Mouse (Mus musculus) heart, adult 18-20 months (tissue): ENCODE measurements at regions not wholly inside any gene's neighbourhood (a gene's known extent, or its start where the extent isn't known, plus 50 kb on each side); places are given as distances from the start of the nearest gene placed in this dataset.

ENCODE experiments used
- DNase-seq, 2 experiments: peaks; one replicate each; pipeline ENCODE4 v3.0.0; 2021 to 2022; ENCODE audit warnings: mixed read lengths in 1 of 2

GRCm38 (mm10) chr13:28519383-28520126 lies 262.2 kb downstream of the Gm11361 start:
- DNase-seq = peak; percentile 29 to 58

GRCm38 (mm10) chr13:28517161-28517560 lies 259.8 kb downstream of the Gm11361 start:
- DNase-seq = no peak

- DNase-seq = no peak
Measured at GRCm38 (mm10) chr13:28516636-28517035, 259.3 kb downstream of the Gm11361 start.

DNA sequence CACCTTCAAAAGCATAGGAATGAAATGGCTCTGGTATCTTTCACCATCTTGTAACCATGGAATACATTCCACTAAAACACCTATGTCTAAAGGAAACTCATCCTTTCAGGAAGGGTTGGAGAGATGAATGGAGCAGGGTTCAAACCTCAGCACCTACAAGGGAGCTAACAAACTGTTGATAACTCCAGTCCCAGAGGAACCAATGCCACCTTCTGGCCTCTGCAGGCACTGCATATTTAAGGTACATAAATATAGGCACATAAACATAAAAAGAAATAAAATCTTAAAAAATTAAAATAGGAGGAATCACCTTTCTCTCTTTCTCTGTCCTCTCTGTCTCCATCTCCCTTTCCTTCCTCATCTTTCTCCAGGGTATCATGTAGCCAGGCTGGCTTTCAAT lies 256.9 kb downstream of the Gm11361 start:
- DNase-seq = no peak

GRCm38 (mm10) chr13:28513336-28513735 lies 256.0 kb downstream of the Gm11361 start:
- DNase-seq = no peak

GRCm38 (mm10) chr13:28512573-28513334 lies 255.4 kb downstream of the Gm11361 start:
- DNase-seq = peak in 1 of 2 experiments; percentile 22

- peak; percentile 15 to 18 for DNase-seq
Measured at GRCm38 (mm10) chr13:28508184-28508583, 250.9 kb downstream of the Gm11361 start.

DNA sequence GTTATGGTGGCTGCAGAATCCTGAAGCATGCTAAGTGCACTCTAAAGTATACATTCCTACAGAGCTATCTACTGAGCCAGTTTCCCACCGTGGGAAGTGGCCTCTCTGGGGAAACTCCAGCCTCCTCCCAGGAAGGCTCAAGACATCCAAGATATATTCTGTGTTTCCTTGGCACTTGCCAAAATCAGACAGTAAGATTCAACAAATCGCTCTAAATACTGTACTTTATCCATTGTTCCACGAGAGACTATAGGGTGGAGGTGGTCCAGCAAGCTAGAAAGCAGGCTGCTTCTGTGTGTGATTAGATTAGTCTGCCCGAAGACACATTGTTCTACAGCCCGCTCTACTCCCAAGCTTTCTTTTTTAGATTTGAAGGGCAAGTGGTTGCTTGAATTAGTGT lies 250.5 kb downstream of the Gm11361 start:
- peak in 1 of 2 experiments; percentile 15 for DNase-seq

- no peak for DNase-seq
Measured at GRCm38 (mm10) chr13:28504340-28504739, 247.0 kb downstream of the Gm11361 start.

DNA sequence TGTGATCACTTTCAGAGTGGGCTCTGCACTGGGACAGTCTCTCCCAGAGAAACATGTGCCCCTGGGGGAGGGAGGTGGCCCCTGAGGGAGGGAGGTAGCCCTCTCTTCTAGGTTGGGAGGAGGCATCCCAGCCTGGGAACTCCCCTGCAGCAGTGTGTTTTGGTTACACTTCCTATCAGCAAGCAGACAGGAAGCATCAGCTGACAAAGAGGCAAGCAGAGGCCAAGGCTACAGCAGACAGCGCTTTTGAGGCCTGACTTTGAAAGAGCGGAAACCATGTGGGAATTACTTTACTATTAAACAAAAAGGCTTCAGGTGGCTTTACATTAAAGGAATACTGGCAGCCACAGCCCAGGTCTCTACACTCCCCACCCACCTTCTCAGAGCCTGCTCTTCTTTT lies 244.8 kb downstream of the Gm11361 start:
- DNase-seq = peak; percentile 44 to 84

DNA sequence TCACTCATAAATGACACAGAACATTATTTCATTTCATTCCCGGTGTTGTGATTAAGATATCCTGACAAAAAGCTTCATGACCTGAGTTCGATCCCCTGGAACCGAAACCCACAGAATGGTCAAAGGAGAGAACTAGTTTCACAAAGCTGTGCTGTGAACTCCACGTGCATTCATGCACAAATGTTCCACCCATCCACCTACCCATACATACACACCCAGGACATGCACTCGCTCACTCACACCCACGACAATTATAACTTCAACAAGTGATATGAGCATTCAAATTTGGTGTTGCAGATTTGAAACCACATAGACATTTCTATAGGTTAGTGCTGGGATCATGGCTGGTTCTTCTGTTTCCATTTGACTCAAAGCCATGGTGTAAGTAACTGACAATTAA lies 243.4 kb downstream of the Gm11361 start:
- no peak for DNase-seq

GRCm38 (mm10) chr13:28497483-28497882 lies 240.2 kb downstream of the Gm11361 start:
- DNase-seq = no peak

- no peak for DNase-seq
Measured at GRCm38 (mm10) chr13:28492015-28492414, 234.7 kb downstream of the Gm11361 start.

- no peak for DNase-seq
Measured at GRCm38 (mm10) chr13:28483727-28484126, 226.4 kb downstream of the Gm11361 start.

GRCm38 (mm10) chr13:28481224-28481965 lies 224.1 kb downstream of the Gm11361 start:
- DNase-seq = no peak

GRCm38 (mm10) chr13:28466151-28466550 lies 208.8 kb downstream of the Gm11361 start:
- no peak for DNase-seq

- DNase-seq = no peak
Measured at GRCm38 (mm10) chr13:28465187-28465880, 208.0 kb downstream of the Gm11361 start.

- DNase-seq = no peak
Measured at GRCm38 (mm10) chr13:28461281-28461680, 204.0 kb downstream of the Gm11361 start.

DNA sequence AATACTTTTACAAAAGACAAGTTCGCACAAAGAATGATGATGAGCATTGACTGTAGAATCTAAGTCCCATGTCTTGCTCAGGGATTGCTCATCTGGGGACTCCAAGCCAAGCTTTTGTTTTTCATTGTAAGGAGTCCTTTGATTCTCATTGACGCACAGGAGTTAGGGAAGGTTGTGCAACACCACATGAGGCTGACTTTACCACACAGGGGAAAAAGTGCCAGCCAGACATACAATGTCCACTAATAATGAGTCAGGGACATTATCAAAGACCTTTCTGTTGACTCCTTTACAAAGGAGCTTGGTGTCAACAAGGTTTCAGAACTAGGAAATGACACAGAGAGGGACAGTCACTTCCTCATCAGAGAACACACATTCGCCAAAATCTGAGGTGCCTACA lies 200.1 kb downstream of the Gm11361 start:
- DNase-seq = no peak

- DNase-seq = no peak
Measured at GRCm38 (mm10) chr13:28455878-28456277, 198.6 kb downstream of the Gm11361 start.

DNA sequence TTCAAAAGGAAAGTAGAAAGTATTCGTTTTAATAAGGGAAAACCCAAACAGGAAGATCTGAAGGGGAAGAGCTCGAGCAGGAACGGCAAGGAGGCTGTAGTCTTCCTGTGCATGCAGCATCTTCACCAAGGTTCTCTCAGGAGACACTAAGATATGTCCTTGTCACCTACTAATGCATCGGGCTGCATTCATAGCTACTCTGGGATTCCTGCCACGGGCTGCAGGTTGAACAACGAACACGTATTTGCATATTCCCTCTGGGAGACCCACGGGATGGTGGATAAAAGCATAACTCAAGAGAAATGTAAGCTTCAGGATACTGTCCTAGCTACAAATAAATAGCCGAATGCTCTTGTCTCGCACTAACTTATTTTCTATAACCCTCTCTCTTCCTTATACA lies 197.7 kb downstream of the Gm11361 start:
- no peak for DNase-seq
